Mouse (Mus musculus) frontal cortex, postnatal 36 days (tissue): ENCODE measurements around the gene Parp11.

ENCODE experiments used
- DNase-seq, 2 experiments: peaks; one replicate each; pipeline ENCODE4 v3.0.0; 2022; ENCODE audit warnings: low spot score in 2 of 2

Gene Parp11

GRCm38 (mm10) chr6:127447686-127448460, 1.2 kb downstream of the Parp11 start:
- no peak for DNase-seq

DNA sequence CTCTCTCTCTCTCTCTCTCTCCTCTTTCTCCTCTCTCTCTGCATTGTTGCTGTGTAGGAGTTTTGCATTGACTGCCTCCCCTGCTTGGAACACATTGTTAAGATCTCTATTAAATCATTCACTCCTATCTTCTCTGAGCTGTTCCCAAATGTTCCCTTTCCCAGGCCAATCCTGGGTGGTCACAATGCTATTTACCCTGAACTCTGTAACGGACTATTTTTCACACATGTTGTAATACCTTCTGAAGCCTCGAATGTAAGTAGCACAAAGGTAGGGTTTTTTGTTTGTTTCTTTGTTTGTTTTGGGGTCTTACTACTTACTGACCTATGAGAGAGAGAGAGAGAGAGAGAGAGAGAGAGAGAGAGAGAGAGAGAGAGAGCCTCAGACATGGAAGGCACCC, 2.2 kb downstream of the Parp11 start:
- no peak for DNase-seq

- no peak for DNase-seq
These were observed 3.1 kb downstream of the Parp11 start for GRCm38 (mm10) chr6:127449531-127450422.

DNA sequence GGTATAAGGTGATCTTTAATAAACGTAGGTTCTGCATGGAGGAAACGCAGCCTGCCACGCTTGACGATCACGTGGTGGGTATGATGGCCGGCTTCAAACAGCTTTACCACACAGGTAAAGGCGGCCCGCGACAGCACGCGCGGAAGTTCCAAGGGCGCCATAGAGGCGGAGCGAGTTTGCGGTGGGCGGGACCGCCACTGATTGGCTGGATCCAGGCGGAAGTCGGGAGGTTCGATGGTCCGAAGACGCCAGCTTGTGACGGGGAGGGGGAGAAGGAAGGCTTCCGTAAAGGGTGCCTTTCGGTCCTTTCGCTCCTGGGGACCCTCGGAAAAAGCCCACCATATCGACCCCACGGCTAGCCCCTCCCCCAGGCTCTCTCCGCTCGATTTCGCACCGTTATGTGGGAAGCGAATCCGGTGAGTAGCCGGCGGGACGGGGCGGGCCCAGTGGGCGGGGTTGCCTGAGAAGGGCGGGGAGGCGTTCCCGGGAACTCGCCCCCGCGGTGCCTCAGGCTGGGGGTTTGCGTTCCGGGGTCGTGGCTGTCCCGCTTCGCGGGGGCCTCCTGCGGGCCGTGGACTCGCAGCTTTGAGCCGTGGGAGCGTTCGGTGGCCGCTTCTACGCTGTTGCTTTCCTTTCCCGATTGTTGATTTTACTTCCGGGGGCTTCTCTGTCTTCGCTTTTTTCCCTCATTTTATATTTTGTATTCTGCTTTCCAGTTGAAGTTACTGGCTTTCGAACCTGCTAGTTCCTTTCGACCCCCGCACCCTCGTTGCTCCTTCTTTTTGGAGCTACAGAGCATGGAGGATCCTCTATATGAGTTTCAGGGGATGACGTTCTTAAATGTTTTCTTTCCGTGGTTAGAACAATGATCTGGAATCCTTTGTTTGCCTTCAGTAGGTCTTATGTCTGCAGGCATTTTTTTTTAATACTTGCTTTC, 7.0 kb downstream of the Parp11 start:
- DNase-seq = peak; percentile 92 to 94

- DNase-seq = no peak
These were observed 7.7 kb downstream of the Parp11 start for GRCm38 (mm10) chr6:127454344-127454707.

DNA sequence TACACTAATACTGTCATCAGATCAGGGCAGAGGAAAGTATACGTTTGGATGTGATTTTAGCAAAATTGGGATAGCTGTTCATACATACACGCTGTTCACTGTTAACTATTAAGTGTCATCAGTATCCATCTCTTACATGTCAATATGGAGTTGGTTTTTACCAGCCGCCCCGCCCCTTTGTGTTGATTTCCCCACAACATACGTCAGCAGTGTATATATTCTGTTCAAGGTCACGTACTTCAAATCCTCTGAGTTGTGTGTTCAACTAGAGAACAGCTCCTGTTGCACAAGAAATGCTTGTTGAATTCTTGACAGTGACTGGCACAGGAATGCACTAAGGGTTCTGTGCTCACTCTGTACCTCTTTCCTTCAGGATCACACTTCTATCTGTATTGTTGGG, 8.2 kb downstream of the Parp11 start:
- DNase-seq = no peak

DNA sequence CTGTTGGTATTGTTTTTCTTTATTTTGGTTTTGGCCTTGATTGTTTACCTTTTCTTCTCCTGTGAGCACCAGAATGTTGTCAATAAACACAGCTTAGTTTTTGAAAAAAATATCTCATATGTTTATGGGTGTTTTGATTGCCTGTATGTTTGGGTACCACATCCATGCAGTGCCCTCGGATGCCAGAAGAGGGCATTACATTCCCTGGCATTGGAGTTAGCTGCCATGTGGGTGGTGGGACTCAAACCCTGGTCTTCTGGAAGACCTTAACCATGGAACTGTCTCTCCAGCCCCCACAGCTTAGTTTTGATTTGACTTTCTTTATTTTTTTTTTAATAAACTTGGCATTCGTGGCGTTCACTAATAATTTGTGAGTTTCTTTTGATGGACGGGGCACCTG, 8.8 kb downstream of the Parp11 start:
- no peak for DNase-seq

- DNase-seq = no peak
These were observed 10.1 kb downstream of the Parp11 start for GRCm38 (mm10) chr6:127456769-127457168.

DNA sequence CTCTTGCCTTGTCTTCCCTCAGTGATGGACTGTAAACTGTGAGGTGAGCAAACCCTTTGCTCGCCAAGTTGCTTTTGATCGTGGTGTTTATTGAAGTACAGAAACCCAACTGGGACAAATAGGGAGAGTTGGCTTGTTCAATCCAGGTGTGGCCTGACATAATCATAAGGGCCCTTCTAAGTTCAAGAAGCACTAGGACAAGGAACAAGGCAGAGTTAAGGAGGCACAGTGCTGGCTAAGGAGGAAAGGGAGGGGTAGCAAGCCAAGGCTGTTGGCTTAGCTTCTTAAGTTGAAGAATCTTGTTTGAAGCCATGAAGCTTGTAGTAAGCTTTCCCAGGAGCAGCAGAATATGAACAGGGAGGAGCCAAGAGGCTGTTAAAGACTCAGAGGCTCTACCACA, 13.1 kb downstream of the Parp11 start:
- no peak for DNase-seq

DNA sequence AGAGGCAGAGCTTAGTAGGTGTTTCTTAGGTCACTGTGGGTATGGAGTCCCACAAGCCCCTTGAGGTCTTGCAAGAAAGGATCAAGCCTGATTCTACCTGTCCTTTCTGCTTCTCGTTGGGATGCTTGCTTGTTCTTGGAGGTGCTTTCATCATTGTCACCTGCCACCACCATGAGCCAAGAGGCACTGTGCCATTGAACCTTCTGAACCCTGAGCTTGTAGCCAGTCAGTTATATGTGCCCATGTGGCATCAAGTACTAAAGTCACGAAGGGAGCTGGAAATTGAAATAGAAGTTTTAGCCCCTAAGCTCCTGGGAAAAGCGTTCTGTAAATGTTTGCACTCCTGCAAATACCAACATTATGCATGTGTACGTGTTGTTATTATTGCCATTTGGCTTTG, 14.9 kb downstream of the Parp11 start:
- DNase-seq = no peak

DNA sequence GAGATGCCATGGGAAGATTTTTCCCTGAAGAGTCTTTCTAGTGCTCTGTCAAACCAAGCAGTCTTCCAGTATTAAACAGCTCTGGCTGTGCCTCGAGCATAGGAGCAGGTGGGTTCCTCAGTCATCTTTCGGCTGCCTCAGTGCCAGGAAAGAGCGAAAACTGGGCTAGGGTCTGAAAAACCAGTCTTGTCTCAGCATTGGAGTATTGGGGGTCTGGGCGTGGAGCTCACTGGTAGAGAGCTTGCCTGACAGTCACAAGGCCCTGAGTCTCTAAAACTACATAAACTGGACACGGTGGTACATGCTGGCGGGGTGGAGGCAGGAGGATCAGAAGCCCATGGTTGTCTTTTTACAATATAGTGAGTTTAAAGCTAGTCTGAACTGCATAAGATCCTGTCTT, 15.6 kb downstream of the Parp11 start:
- DNase-seq = no peak

GRCm38 (mm10) chr6:127463273-127464001, 16.8 kb downstream of the Parp11 start:
- DNase-seq = no peak

- DNase-seq = no peak
These were observed 17.9 kb downstream of the Parp11 start for GRCm38 (mm10) chr6:127464523-127464922.

DNA sequence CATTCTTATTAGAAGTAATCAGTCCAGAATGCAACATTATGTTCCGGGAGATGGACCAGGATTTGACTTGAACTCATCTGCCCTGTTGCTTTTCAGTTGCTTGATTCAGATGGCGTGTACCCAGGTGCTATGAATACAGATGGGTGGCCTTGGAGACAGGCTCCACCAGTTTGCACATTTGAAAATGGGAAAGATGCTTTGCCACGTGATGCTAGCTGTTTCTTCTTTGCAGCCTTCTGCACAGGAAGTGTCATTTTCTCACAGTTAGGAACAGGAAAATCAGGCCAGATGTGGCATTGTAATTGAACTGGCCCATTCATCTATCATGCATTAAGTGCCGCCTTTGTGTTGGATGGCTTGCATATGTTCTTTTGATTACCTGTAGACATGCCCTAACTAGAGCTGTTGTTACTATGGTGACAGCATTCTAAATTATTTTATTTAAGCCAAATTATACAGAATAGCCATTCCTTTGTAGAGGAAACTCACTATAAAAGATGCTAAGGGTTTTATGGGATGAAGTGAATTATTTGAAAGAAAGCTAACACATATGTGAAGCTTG, 20.2 kb downstream of the Parp11 start:
- peak in 1 of 2 experiments; percentile 19 for DNase-seq

GRCm38 (mm10) chr6:127472078-127472477, 25.4 kb downstream of the Parp11 start:
- no peak for DNase-seq

- no peak for DNase-seq
These were observed 27.3 kb downstream of the Parp11 start for GRCm38 (mm10) chr6:127473961-127474360.

DNA sequence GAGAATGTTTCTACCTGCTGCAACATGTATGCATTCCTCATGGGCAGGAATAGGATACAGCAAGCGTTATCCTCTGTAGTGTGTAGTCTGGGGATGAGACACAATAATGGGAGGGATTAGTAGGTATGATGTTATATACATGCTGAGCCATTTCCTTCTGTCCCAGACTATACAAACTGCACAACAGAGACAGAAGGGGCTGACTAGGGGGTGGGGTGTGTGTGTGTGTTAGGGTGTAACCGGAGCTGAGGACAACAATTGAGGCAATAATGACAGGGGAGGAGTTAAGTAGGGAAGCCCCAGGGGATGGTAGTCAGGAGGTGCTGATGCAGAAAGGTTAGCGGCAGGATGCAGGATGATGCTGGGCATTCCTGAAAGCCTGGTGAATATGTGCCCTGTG, 28.6 kb downstream of the Parp11 start:
- DNase-seq = no peak

- no peak for DNase-seq
These were observed 44.4 kb downstream of the Parp11 start for GRCm38 (mm10) chr6:127491046-127491445.

GRCm38 (mm10) chr6:127492561-127492960, 45.9 kb downstream of the Parp11 start:
- DNase-seq = no peak

- DNase-seq = peak; percentile 44 to 56
These were observed 47.1 kb downstream of the Parp11 start for GRCm38 (mm10) chr6:127493750-127494149.

- no peak for DNase-seq
These were observed 47.7 kb downstream of the Parp11 start for GRCm38 (mm10) chr6:127494357-127494756.
